Mouse (Mus musculus) limb, embryonic 11.5 days (tissue): ENCODE data around the gene C1qtnf12. TPM values are rescaled to one million over a fixed set of nuclear protein-coding genes. Genes with fewer than 3 reads are reported as not detected.

Experiments used
- ATAC-seq: fragments of 200-750 bp; cut with Nextera tagmentation; 2 replicates; pipeline ENCODE4 v1.8.0; 2017; ENCODE audit warnings: low read depth; ENCODE audit not compliant: insufficient number of reproducible peaks, low FRiP score, low TSS enrichment
- DNase-seq: peaks from one replicate; pipeline ENCODE4 v3.0.0-alpha.2; 2015; ENCODE audit warnings: low spot score
- H3K27ac ChIP-seq: fragments of 300-500 bp; sonication (generic); replicated peaks from 2 replicates; pipeline ENCODE4 v1.5.1; 2014; ENCODE audit warnings: low read depth, mild to moderate bottlenecking, low read length
- H3K27me3 ChIP-seq: fragments of 300-500 bp; sonication (generic); 2 replicates; pipeline ENCODE4 v1.6.1; 2014; ENCODE audit warnings: mild to moderate bottlenecking, low read length, mixed read lengths; ENCODE audit not compliant: control insufficient read depth, insufficient read depth
- H3K36me3 ChIP-seq: fragments of 300-500 bp; sonication (generic); 2 replicates; pipeline ENCODE4 v1.6.1; 2014; ENCODE audit warnings: mild to moderate bottlenecking, low read length, moderate library complexity, mixed read lengths; ENCODE audit not compliant: control insufficient read depth, insufficient read depth
- H3K4me1 ChIP-seq: fragments of 300-500 bp; sonication (generic); 2 replicates; pipeline ENCODE4 v1.6.1; 2014; ENCODE audit warnings: low read length, mixed read lengths; ENCODE audit not compliant: control insufficient read depth, insufficient read depth
- H3K4me2 ChIP-seq: fragments of 300-500 bp; sonication (generic); 2 replicates; pipeline ENCODE4 v1.6.1; 2014; ENCODE audit warnings: low read depth, mild to moderate bottlenecking, moderate library complexity; ENCODE audit not compliant: severe bottlenecking
- H3K4me3 ChIP-seq: fragments of 300-500 bp; sonication (generic); 2 replicates; pipeline ENCODE4 v1.5.1; 2014; ENCODE audit warnings: low read depth, low read length
- H3K9ac ChIP-seq: fragments of 300-500 bp; sonication (generic); 2 replicates; pipeline ENCODE4 v1.6.1; 2014; ENCODE audit warnings: mild to moderate bottlenecking, low read length
- H3K9me3 ChIP-seq: fragments of 300-500 bp; sonication (generic); 2 replicates; pipeline ENCODE4 v1.6.1; 2016; ENCODE audit warnings: low read length; ENCODE audit not compliant: control insufficient read depth
- WGBS: fragments of 180-500 bp; shearing (Covaris S2); extraction: QIAGEN DNeasy Blood & Tissue Kit; methylation state at CpG from one replicate; pipeline ENCODE4 v1.1.7; 2014; 5-methylcytosine and 5-hydroxymethylcytosine counted together
- polyA plus RNA-seq: library from polyadenylated mRNA; unstranded; fragments of >200 nt; fragmentation: Nextera tagmentation; extraction: Ambion mirVana; gene quantifications from 2 replicates; pipeline ENCODE4 v1.2.1, GENCODE M21; 2014

Gene C1qtnf12
- polyA plus RNA-seq, result 24.3 and 28.5 TPM in 2 replicates

- H3K36me3 ChIP-seq, result peaks cover 11% of the 10 kb centered on the region; the same call in 1 of the 2 replicates
- 0% methylated on average over 41 of the region's 42 CpGs for WGBS
- peak; percentile 66 for DNase-seq
- peak within 1 kb of the TSS; percentile 54 for H3K4me3 ChIP-seq
- H3K27me3 ChIP-seq, result no peaks in the 10 kb centered on the region
- H3K4me1 ChIP-seq, result peaks cover 13% of the 10 kb centered on the region
- peak within 1 kb of the TSS; percentile 62 for H3K9ac ChIP-seq
- ATAC-seq, result peak; percentile 78
- peak within 1 kb of the TSS; percentile 95 for H3K4me2 ChIP-seq
- no peaks in the 10 kb centered on the region for H3K9me3 ChIP-seq
- peak within 1 kb of the TSS; percentile 62; the same call in 1 of the 2 replicates for H3K27ac ChIP-seq
These were observed at the start of gene C1qtnf12 for GRCm38 (mm10) chr4:155962167-155962971. Gene C1qtnf12 (plus strand): TSS chr4:155962318.

GRCm38 (mm10) chr4:155932031-155932430 lies 30.1 kb upstream of the C1qtnf12 start:
- 70% methylated on average over 1 of the region's 1 CpGs for WGBS
- Histone ChIP-seq H3K27ac (no peak overlapping the region), H3K27me3 (no peaks in the 10 kb centered on the region), H3K9ac (no peak overlapping the region), H3K9me3 (no peaks in the 10 kb centered on the region), H3K4me3 (no peak overlapping the region), H3K4me2 (no peak overlapping the region), H3K4me1 (no peaks in the 10 kb centered on the region), H3K36me3 (no peaks in the 10 kb centered on the region)
- DNase-seq, result no peak
- ATAC-seq, result no peak

- DNase-seq (no peak), ATAC-seq (peak; percentile 49)
- Histone ChIP-seq H3K27ac (peak overlapping the region; percentile 63), H3K9me3 (no peaks in the 10 kb centered on the region), H3K9ac (peak overlapping the region; percentile 74), H3K27me3 (no peaks in the 10 kb centered on the region), H3K36me3 (peaks cover 7% of the 10 kb centered on the region; the same call in 1 of the 2 replicates), H3K4me3 (peak overlapping the region; percentile 89), H3K4me2 (peak overlapping the region; percentile 70), H3K4me1 (peaks cover 7% of the 10 kb centered on the region)
- under 1% methylated on average over 17 of the region's 17 CpGs for WGBS
These were observed 19.1 kb upstream of the C1qtnf12 start for GRCm38 (mm10) chr4:155943049-155943452.

GRCm38 (mm10) chr4:155943534-155944249 lies 18.4 kb upstream of the C1qtnf12 start, which contains the start of gene Ube2j2:
Gene Ube2j2 (plus strand): TSS chr4:155943831.
- WGBS, result under 1% methylated on average over 85 of the region's 85 CpGs
- peak; percentile 94 for ATAC-seq

GRCm38 (mm10) chr4:155944271-155944670 lies 17.8 kb upstream of the C1qtnf12 start:
- Histone ChIP-seq H3K9ac (peak overlapping the region; percentile 93), H3K27ac (no peak overlapping the region), H3K4me3 (peak overlapping the region; percentile 89), H3K9me3 (no peaks in the 10 kb centered on the region), H3K36me3 (peaks cover 11% of the 10 kb centered on the region; the same call in 1 of the 2 replicates), H3K27me3 (no peaks in the 10 kb centered on the region), H3K4me2 (peak overlapping the region; percentile 94), H3K4me1 (peaks cover 7% of the 10 kb centered on the region)
- DNase-seq, result peak; percentile 28
- no peak for ATAC-seq
- WGBS, result 0% methylated on average over 17 of the region's 17 CpGs

More at GRCm38 (mm10) chr4:155943534-155944249, 18.4 kb upstream of the C1qtnf12 start, which contains the start of gene Ube2j2:
- Histone ChIP-seq H3K4me3 (peak within 1 kb of the TSS; percentile 89), H3K4me1 (peaks cover 7% of the 10 kb centered on the region), H3K9ac (peak within 1 kb of the TSS; percentile 93), H3K9me3 (no peaks in the 10 kb centered on the region), H3K27ac (peak within 1 kb of the TSS; percentile 63), H3K4me2 (peak within 1 kb of the TSS; percentile 94), H3K36me3 (peaks cover 7% of the 10 kb centered on the region; the same call in 1 of the 2 replicates), H3K27me3 (no peaks in the 10 kb centered on the region)
- peak; percentile 98 for DNase-seq

- ATAC-seq, result no peak
- peaks cover 30% of the 10 kb centered on the region; the same call in 1 of the 2 replicates for H3K36me3 ChIP-seq
- no peak overlapping the region for H3K4me3 ChIP-seq
- no peaks in the 10 kb centered on the region for H3K9me3 ChIP-seq
- DNase-seq, result no peak
- no peaks in the 10 kb centered on the region for H3K27me3 ChIP-seq
- peaks cover 7% of the 10 kb centered on the region for H3K4me1 ChIP-seq
- H3K4me2 ChIP-seq, result no peak overlapping the region
- H3K27ac ChIP-seq, result no peak overlapping the region
- no peak overlapping the region for H3K9ac ChIP-seq
These were observed 15.0 kb upstream of the C1qtnf12 start for GRCm38 (mm10) chr4:155947094-155947493.

- Histone ChIP-seq H3K27ac (no peak overlapping the region), H3K27me3 (no peaks in the 10 kb centered on the region), H3K9ac (no peak overlapping the region), H3K4me2 (no peak overlapping the region), H3K36me3 (peaks cover 25% of the 10 kb centered on the region; the same call in 1 of the 2 replicates), H3K4me1 (no peaks in the 10 kb centered on the region), H3K9me3 (no peaks in the 10 kb centered on the region), H3K4me3 (no peak overlapping the region)
- no peak for DNase-seq
- no peak for ATAC-seq
- WGBS, result 93% methylated on average over 6 of the region's 6 CpGs
These were observed 6.6 kb upstream of the C1qtnf12 start for GRCm38 (mm10) chr4:155955491-155955890.

- Histone ChIP-seq H3K36me3 (peaks cover 11% of the 10 kb centered on the region; the same call in 1 of the 2 replicates), H3K4me1 (peaks cover 13% of the 10 kb centered on the region), H3K9me3 (no peaks in the 10 kb centered on the region), H3K27me3 (no peaks in the 10 kb centered on the region), H3K9ac (no peak overlapping the region), H3K27ac (no peak overlapping the region), H3K4me3 (no peak overlapping the region), H3K4me2 (no peak overlapping the region)
- ATAC-seq, result no peak
- peak; percentile 87 for DNase-seq
- 11% methylated on average over 5 of the region's 5 CpGs for WGBS
These were observed 2.8 kb upstream of the C1qtnf12 start for GRCm38 (mm10) chr4:155959275-155959674.
